Mouse (Mus musculus) CH12.LX (cell line): ENCODE data around the gene Hamp. TPM values are rescaled to one million over a fixed set of nuclear protein-coding genes. Genes with fewer than 3 reads are reported as not detected.
"Not testable (repeated sequence)": the region's sequence is repeated elsewhere in the genome, so short reads cannot be mapped to it uniquely, and the experiment has no call there.

ENCODE experiments used
- DNase-seq: peaks from one replicate; pipeline ENCODE4 v3.0.0-alpha.2; 2013; ENCODE audit errors: extremely low read depth
- H3K27ac ChIP-seq: 2 replicates; pipeline ENCODE4 v1.5.1; 2012; ENCODE audit warnings: low read depth, mild to moderate bottlenecking, control low read depth, moderate library complexity; ENCODE audit not compliant: insufficient read depth
- H3K27me3 ChIP-seq: replicated peaks from 2 replicates; pipeline ENCODE3; 2012; ENCODE audit warnings: inconsistent platforms
- H3K36me3 ChIP-seq, 2 experiments: replicated peaks in 1 of 2; 2 replicates each; pipeline versions ENCODE3 to v1.6.1; 2012; ENCODE audit warnings: inconsistent platforms in 1 of 2, low read length in 1 of 2, mild to moderate bottlenecking in 1 of 2, mixed read lengths in 1 of 2, moderate library complexity in 1 of 2; ENCODE audit not compliant: control insufficient read depth in 1 of 2, insufficient read depth in 1 of 2
- H3K4me1 ChIP-seq, 2 experiments: 2 replicates each; pipeline ENCODE4 v1.6.1; 2012; ENCODE audit warnings: inconsistent platforms in 1 of 2, moderate library complexity in 1 of 2; ENCODE audit not compliant: insufficient read depth in 2 of 2, control insufficient read depth in 1 of 2
- H3K4me2 ChIP-seq: 2 replicates; pipeline ENCODE4 v1.6.1; 2012; ENCODE audit warnings: low read depth, mild to moderate bottlenecking, control low read depth; ENCODE audit not compliant: poor library complexity, insufficient read depth, severe bottlenecking
- H3K4me3 ChIP-seq, 3 experiments: fragments of 150-350 bp in 1 of 3; sonication (generic) in 1 of 3; replicated peaks in 1 of 3; 2 replicates each; pipeline versions ENCODE3 to v1.5.1; 2011 to 2012; ENCODE audit warnings: low read depth in 2 of 3, low read length in 2 of 3, mild to moderate bottlenecking in 2 of 3, moderate library complexity in 2 of 3, control low read depth in 1 of 3, improper control_type of control experiment in 1 of 3, inconsistent platforms in 1 of 3, mixed read lengths in 1 of 3; ENCODE audit not compliant: poor library complexity in 1 of 3
- H3K79me2 ChIP-seq: replicated peaks from 2 replicates; pipeline ENCODE4 v1.6.1; 2012; ENCODE audit warnings: mild to moderate bottlenecking, moderate library complexity; ENCODE audit not compliant: control insufficient read depth, poor library complexity, insufficient read depth, severe bottlenecking; ENCODE audit errors: extremely low read depth
- H3K9ac ChIP-seq: 2 replicates; pipeline ENCODE4 v1.6.1; 2012; ENCODE audit warnings: low read depth, mild to moderate bottlenecking, control low read depth, moderate library complexity; ENCODE audit not compliant: insufficient read depth
- H3K9me3 ChIP-seq: replicated peaks from 2 replicates; pipeline ENCODE3; 2012; ENCODE audit warnings: low read length, inconsistent platforms, mixed read lengths
- BHLHE40 ChIP-seq: IDR thresholded peaks from 2 replicates; pipeline ENCODE4 v1.6.1; 2011; ENCODE audit warnings: mild to moderate bottlenecking, low read depth, low read length, improper control_type of control experiment
- CHD1 ChIP-seq: IDR thresholded peaks from 2 replicates; pipeline ENCODE4 v1.6.1; 2012; ENCODE audit warnings: low read depth, low read length, improper control_type of control experiment, inconsistent platforms
- CHD2 ChIP-seq: IDR thresholded peaks from 2 replicates; pipeline ENCODE4 v1.6.1; 2011; ENCODE audit warnings: low read length, improper control_type of control experiment
- CTCF ChIP-seq, 2 experiments: IDR thresholded peaks in 1 of 2; conservative IDR thresholded peaks in 1 of 2; 2 replicates each; pipeline ENCODE4 v1.5.1; 2011 to 2012; ENCODE audit warnings: low read depth in 2 of 2, low read length in 2 of 2, improper control_type of control experiment in 1 of 2, inconsistent platforms in 1 of 2, mild to moderate bottlenecking in 1 of 2, moderate library complexity in 1 of 2
- E2F4 ChIP-seq: IDR thresholded peaks from 2 replicates; pipeline ENCODE4 v1.6.1; 2011; ENCODE audit warnings: low read depth, low read length, improper control_type of control experiment; ENCODE audit not compliant: insufficient replicate concordance
- GABPA ChIP-seq: IDR thresholded peaks from 2 replicates; pipeline ENCODE4 v1.6.1; 2012; ENCODE audit warnings: low read depth, low read length, improper control_type of control experiment, inconsistent platforms; ENCODE audit not compliant: insufficient replicate concordance
- HCFC1 ChIP-seq: IDR thresholded peaks from 2 replicates; pipeline ENCODE4 v1.6.1; 2012; ENCODE audit warnings: low read depth, mild to moderate bottlenecking, inconsistent platforms, low read length, improper control_type of control experiment
- IRF4 ChIP-seq: IDR thresholded peaks from 2 replicates; pipeline ENCODE4 v1.6.1; 2014; ENCODE audit warnings: low read depth, mild to moderate bottlenecking, inconsistent platforms, low read length, improper control_type of control experiment
- JUN ChIP-seq: IDR thresholded peaks from 2 replicates; pipeline ENCODE4 v1.6.1; 2011; ENCODE audit warnings: low read depth, mild to moderate bottlenecking, low read length, improper control_type of control experiment, moderate library complexity; ENCODE audit not compliant: insufficient read depth
- KAT2A ChIP-seq: IDR thresholded peaks from 2 replicates; pipeline ENCODE4 v1.6.1; 2012; ENCODE audit warnings: low read length, improper control_type of control experiment, inconsistent platforms; ENCODE audit not compliant: insufficient replicate concordance
- MAFK ChIP-seq: IDR thresholded peaks from 2 replicates; pipeline ENCODE4 v1.6.1; 2011; ENCODE audit warnings: low read length, improper control_type of control experiment; ENCODE audit not compliant: insufficient replicate concordance
- POLR2A ChIP-seq: IDR thresholded peaks from 2 replicates; pipeline ENCODE4 v1.6.1; 2011; ENCODE audit warnings: low read depth, mild to moderate bottlenecking, improper control_type of control experiment, low read length
- RAD21 ChIP-seq: IDR thresholded peaks from 2 replicates; pipeline ENCODE4 v1.6.1; 2011; ENCODE audit warnings: low read depth, mild to moderate bottlenecking, low read length, improper control_type of control experiment, moderate library complexity
- TBP ChIP-seq: conservative IDR thresholded peaks from 2 replicates; pipeline ENCODE4 v1.6.1; 2011; ENCODE audit warnings: low read depth, low read length, improper control_type of control experiment
- TCF12 ChIP-seq: IDR thresholded peaks from 2 replicates; pipeline ENCODE4 v1.6.1; 2014; ENCODE audit warnings: low read depth, mild to moderate bottlenecking, inconsistent platforms, low read length, improper control_type of control experiment
- USF2 ChIP-seq: conservative IDR thresholded peaks from 2 replicates; pipeline ENCODE4 v1.6.1; 2011; ENCODE audit warnings: low read depth, low read length, improper control_type of control experiment
- ZMIZ1 ChIP-seq: IDR thresholded peaks from 2 replicates; pipeline ENCODE4 v1.6.1; 2012; ENCODE audit warnings: low read depth, mild to moderate bottlenecking, inconsistent platforms, low read length, improper control_type of control experiment
- dilution Hi-C: fragments of 300-500 bp; cut with MboI; formaldehyde crosslinking; loops from 2 replicates; pipeline ENCODE4 v1.14.3; 2020; ENCODE audit warnings: low sequenced_read_pairs; ENCODE audit not compliant: extremely low pct_unique_long_range_greater_than_20kb, extremely low pct_ligation_motif_present
- in situ Hi-C: fragments of 300-500 bp; cut with MboI; formaldehyde crosslinking; loops from 3 replicates; pipeline ENCODE4 v1.14.3; 2019; ENCODE audit warnings: low sequenced_read_pairs, low pct_ligation_motif_present, low pct_unique_long_range_greater_than_20kb, mixed read lengths
- polyA plus RNA-seq: library from polyadenylated mRNA; unstranded; fragments of >175 nt; gene quantifications from 2 replicates; pipeline ENCODE4 v1.2.1, GENCODE M21; 2012; ENCODE audit warnings: low read depth; ENCODE audit not compliant: insufficient read length
- total RNA-seq, 2 experiments: library from RNA; depleted of rRNA; stranded (reverse); fragments of 300-350 nt in 1 of 2; fragments of >200 nt in 1 of 2; gene quantifications; 2 replicates each; pipeline ENCODE4 v1.2.3; 2012 to 2014

The Hamp gene
- total and polyA plus RNA-seq, 3 experiments: not detected

DNA sequence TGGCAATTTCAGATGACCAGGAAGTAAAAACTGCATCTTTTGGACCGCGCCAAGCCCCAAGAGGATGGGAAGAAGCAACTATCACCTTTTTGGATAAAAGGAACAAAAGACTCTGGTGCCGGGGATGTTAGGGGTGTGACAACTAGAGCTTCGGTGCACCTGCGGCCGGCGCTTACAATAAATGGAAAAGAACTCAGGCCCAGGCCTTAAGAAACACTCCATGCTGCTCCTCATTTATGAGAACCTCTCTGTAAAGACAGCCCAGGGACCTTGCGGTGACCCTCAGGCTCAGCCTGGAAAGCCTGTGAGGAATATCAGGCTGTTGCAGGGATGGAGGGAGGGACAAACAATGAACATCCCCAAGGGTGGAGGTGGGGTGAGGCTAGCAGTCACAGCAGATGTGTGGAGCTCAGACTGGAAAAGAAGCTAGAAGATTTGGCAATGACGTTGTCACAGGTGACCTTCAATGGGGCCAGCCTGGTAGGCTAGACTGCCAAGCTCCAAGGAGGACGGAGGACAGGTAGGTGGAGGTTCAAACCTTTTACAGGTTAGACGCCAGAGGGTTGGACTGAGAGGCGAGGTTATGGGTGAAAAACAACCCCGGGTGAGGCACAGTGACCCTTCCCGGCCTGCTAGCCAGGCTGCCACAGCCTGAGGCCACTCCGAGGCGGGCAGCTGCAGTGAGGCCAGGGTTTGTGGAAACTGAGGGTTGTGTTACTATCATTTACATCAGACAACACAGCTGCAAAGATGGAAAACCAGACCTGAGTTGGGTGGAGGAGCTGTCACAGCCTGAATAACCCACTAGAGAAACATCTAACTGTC is 8.8 kb upstream of the Hamp start:
- no peak overlapping the region for H3K27ac ChIP-seq

GRCm38 (mm10) chr7:30949902-30950301 is 6.1 kb upstream of the Hamp start:
- dilution Hi-C loops: not testable (repeated sequence)

More for the DNA sequence above, 8.8 kb upstream of the Hamp start:
- in situ Hi-C loops (no loop called here), dilution Hi-C loops (no loop called here)
- no peaks in the 10 kb centered on the region; the same call in 1 of the 2 replicates for H3K79me2 ChIP-seq
- peaks cover 52 to 67% of the 10 kb centered on the region in 2 experiments for H3K36me3 ChIP-seq
- H3K4me2 ChIP-seq: no peak overlapping the region
- no peaks in the 10 kb centered on the region for H3K27me3 ChIP-seq
- H3K4me1 ChIP-seq: peaks cover 15 to 38% of the 10 kb centered on the region in 2 experiments
- no peak for TF ChIP-seq GABPA
- TF ChIP-seq HCFC1: no peak
- no peak for TF ChIP-seq KAT2A
- no peak for TF ChIP-seq MAFK
- no peak for TF ChIP-seq BHLHE40
- no peak for TF ChIP-seq USF2
- no peak for TF ChIP-seq JUN
- no peak for TF ChIP-seq E2F4
- no peak for TF ChIP-seq POLR2A
- TF ChIP-seq CHD1: no peak
- no peak for TF ChIP-seq RAD21
- TF ChIP-seq TCF12: no peak
- no peak for TF ChIP-seq IRF4
- no peak for TF ChIP-seq CHD2
- TF ChIP-seq TBP: no peak
- TF ChIP-seq ZMIZ1: no peak
- no peak for TF ChIP-seq CTCF (conservative IDR thresholded peaks at IDR 0.05 in 1 of 2, IDR thresholded peaks at IDR 0.05 in 1 of 2; ENCODE audit: low read depth in 2 of 2, low read length in 2 of 2)
- H3K9me3 ChIP-seq: no peaks in the 10 kb centered on the region
- DNase-seq: no peak
- no peak overlapping the region for H3K9ac ChIP-seq
- no peak overlapping the region for H3K4me3 ChIP-seq

More at GRCm38 (mm10) chr7:30949902-30950301, 6.1 kb upstream of the Hamp start:
- in situ Hi-C loops, H3K4me2 ChIP-seq, H3K79me2 ChIP-seq, H3K27ac ChIP-seq, H3K9ac ChIP-seq, H3K9me3 ChIP-seq, H3K4me3 ChIP-seq, DNase-seq, H3K27me3 ChIP-seq: not testable (repeated sequence)
- peaks cover 64 to 77% of the 10 kb centered on the region in 2 experiments for H3K36me3 ChIP-seq
- H3K4me1 ChIP-seq: peaks cover 10 to 32% of the 10 kb centered on the region in 2 experiments
